Mouse (Mus musculus) MEL (cell line): ENCODE data around the gene Dynlrb2. TPM values are rescaled to one million over a fixed set of nuclear protein-coding genes. Genes with fewer than 3 reads are reported as not detected.

Experiments
- DNase-seq: peaks from one replicate; pipeline ENCODE4 v3.0.0; 2011; ENCODE audit warnings: low read depth, low spot score
- H3K27ac ChIP-seq: 2 replicates; pipeline ENCODE4 v1.5.1; 2012; ENCODE audit warnings: low read depth, mild to moderate bottlenecking, control low read depth, low read length, moderate library complexity; ENCODE audit not compliant: control insufficient read depth
- H3K27me3 ChIP-seq, 2 experiments: fragments of 150-350 bp in 1 of 2; sonication (generic) in 1 of 2; 2 replicates each; pipeline ENCODE4 v1.6.1; 2012; ENCODE audit warnings: low read length in 2 of 2, mild to moderate bottlenecking in 2 of 2, improper control_type of control experiment in 1 of 2, moderate library complexity in 1 of 2; ENCODE audit not compliant: insufficient read depth in 2 of 2, control insufficient read depth in 1 of 2
- H3K36me3 ChIP-seq, 2 experiments: 2 replicates each; pipeline ENCODE4 v1.6.1; 2012 to 2014; ENCODE audit warnings: low read length in 2 of 2, improper control_type of control experiment in 1 of 2, inconsistent platforms in 1 of 2, mild to moderate bottlenecking in 1 of 2; ENCODE audit not compliant: insufficient read depth in 2 of 2, control insufficient read depth in 1 of 2
- H3K4me1 ChIP-seq, 2 experiments: fragments of 150-350 bp in 1 of 2; sonication (generic) in 1 of 2; 2 replicates each; pipeline ENCODE4 v1.6.1; 2012; ENCODE audit warnings: low read length in 2 of 2, improper control_type of control experiment in 1 of 2, mild to moderate bottlenecking in 1 of 2; ENCODE audit not compliant: insufficient read depth in 2 of 2, control insufficient read depth in 1 of 2
- H3K4me3 ChIP-seq, 2 experiments: fragments of 150-350 bp in 1 of 2; sonication (generic) in 1 of 2; 2 replicates each; pipeline ENCODE4 v1.5.1; 2012; ENCODE audit warnings: low read depth in 2 of 2, low read length in 2 of 2, mild to moderate bottlenecking in 2 of 2, moderate library complexity in 2 of 2, control low read depth in 1 of 2, improper control_type of control experiment in 1 of 2; ENCODE audit not compliant: control insufficient read depth in 1 of 2, insufficient read depth in 1 of 2
- H3K79me2 ChIP-seq: 2 replicates; pipeline ENCODE4 v1.6.1; 2012; ENCODE audit warnings: mild to moderate bottlenecking, low read length, moderate library complexity; ENCODE audit not compliant: control insufficient read depth, poor library complexity, insufficient read depth
- H3K9ac ChIP-seq: 2 replicates; pipeline ENCODE4 v1.6.1; 2012; ENCODE audit warnings: low read depth, mild to moderate bottlenecking, control low read depth, low read length, moderate library complexity; ENCODE audit not compliant: control insufficient read depth, poor library complexity, severe bottlenecking
- H3K9me3 ChIP-seq: fragments of 150-350 bp; sonication (generic); replicated peaks from 2 replicates; pipeline ENCODE4 v1.6.1; 2012; ENCODE audit warnings: mild to moderate bottlenecking, low read length, improper control_type of control experiment, moderate library complexity; ENCODE audit not compliant: insufficient read depth
- BHLHE40 ChIP-seq: IDR thresholded peaks from 2 replicates; pipeline ENCODE4 v1.6.1; 2012; ENCODE audit warnings: low read depth, mild to moderate bottlenecking, inconsistent platforms, low read length, improper control_type of control experiment, borderline replicate concordance
- CHD1 ChIP-seq: IDR thresholded peaks from 2 replicates; pipeline ENCODE4 v1.6.1; 2012; ENCODE audit warnings: low read depth, mild to moderate bottlenecking, inconsistent platforms, low read length, improper control_type of control experiment
- CHD2 ChIP-seq: IDR thresholded peaks from 2 replicates; pipeline ENCODE4 v1.6.1; 2011; ENCODE audit warnings: low read length, improper control_type of control experiment
- E2F4 ChIP-seq: IDR thresholded peaks from 2 replicates; pipeline ENCODE4 v1.6.1; 2011; ENCODE audit warnings: low read depth, low read length, improper control_type of control experiment, borderline replicate concordance
- EP300 ChIP-seq, 2 experiments: IDR thresholded peaks; 2 replicates each; pipeline ENCODE4 v1.6.1; 2011; ENCODE audit warnings: improper control_type of control experiment in 2 of 2, low read length in 2 of 2, low read depth in 1 of 2, mild to moderate bottlenecking in 1 of 2
- ETS1 ChIP-seq: IDR thresholded peaks from 2 replicates; pipeline ENCODE4 v1.6.1; 2012; ENCODE audit warnings: low read depth, mild to moderate bottlenecking, inconsistent platforms, low read length, improper control_type of control experiment, moderate library complexity
- HCFC1 ChIP-seq: IDR thresholded peaks from 2 replicates; pipeline ENCODE4 v1.6.1; 2012; ENCODE audit warnings: low read depth, mild to moderate bottlenecking, inconsistent platforms, low read length, improper control_type of control experiment, moderate library complexity
- KAT2A ChIP-seq: conservative IDR thresholded peaks from 2 replicates; pipeline ENCODE4 v1.6.1; 2012; ENCODE audit warnings: low read depth, low read length, improper control_type of control experiment, inconsistent platforms
- MAFK ChIP-seq: IDR thresholded peaks from 2 replicates; pipeline ENCODE4 v1.6.1; 2011; ENCODE audit warnings: low read depth, mild to moderate bottlenecking, low read length, improper control_type of control experiment, borderline replicate concordance
- MAX ChIP-seq: IDR thresholded peaks from 2 replicates; pipeline ENCODE4 v1.6.1; 2011; ENCODE audit warnings: low read length, improper control_type of control experiment
- MEF2A ChIP-seq: IDR thresholded peaks from 2 replicates; pipeline ENCODE4 v1.6.1; 2014; ENCODE audit warnings: low read depth, mild to moderate bottlenecking, inconsistent platforms, low read length, improper control_type of control experiment; ENCODE audit not compliant: poor library complexity, insufficient replicate concordance, severe bottlenecking; ENCODE audit errors: extremely low read depth
- NELFE ChIP-seq: IDR thresholded peaks from 2 replicates; pipeline ENCODE4 v1.6.1; 2011; ENCODE audit warnings: low read depth, low read length, improper control_type of control experiment
- POLR2A ChIP-seq, 2 experiments: IDR thresholded peaks; 2 replicates each; pipeline ENCODE4 v1.6.1; 2011 to 2012; ENCODE audit warnings: low read length in 2 of 2, mild to moderate bottlenecking in 2 of 2, control low read depth in 1 of 2, improper control_type of control experiment in 1 of 2, low read depth in 1 of 2, moderate library complexity in 1 of 2; ENCODE audit not compliant: control insufficient read depth in 1 of 2, insufficient read depth in 1 of 2, poor library complexity in 1 of 2
- POLR2AphosphoS2 ChIP-seq: IDR thresholded peaks from 2 replicates; pipeline ENCODE4 v1.6.1; 2011; ENCODE audit warnings: low read length, improper control_type of control experiment
- POLR2AphosphoS5 ChIP-seq: IDR thresholded peaks from 2 replicates; pipeline ENCODE4 v1.6.1; 2012; ENCODE audit warnings: low read depth, borderline replicate concordance, mild to moderate bottlenecking, inconsistent platforms, low read length, moderate library complexity, mixed read lengths
- RAD21 ChIP-seq: IDR thresholded peaks from 2 replicates; pipeline ENCODE4 v1.6.1; 2011; ENCODE audit warnings: mild to moderate bottlenecking, low read depth, low read length, improper control_type of control experiment
- RCOR1 ChIP-seq: IDR thresholded peaks from 2 replicates; pipeline ENCODE4 v1.6.1; 2012; ENCODE audit warnings: low read depth, mild to moderate bottlenecking, inconsistent platforms, low read length, improper control_type of control experiment
- SIN3A ChIP-seq: IDR thresholded peaks from 2 replicates; pipeline ENCODE4 v1.6.1; 2012; ENCODE audit warnings: low read length, improper control_type of control experiment, inconsistent platforms
- TAL1 ChIP-seq: IDR thresholded peaks from 2 replicates; pipeline ENCODE4 v1.6.1; 2012; ENCODE audit warnings: mild to moderate bottlenecking, inconsistent platforms, low read length, moderate library complexity, mixed read lengths
- TCF12 ChIP-seq: IDR thresholded peaks from 2 replicates; pipeline ENCODE4 v1.6.1; 2014; ENCODE audit warnings: low read depth, mild to moderate bottlenecking, inconsistent platforms, low read length, improper control_type of control experiment, moderate library complexity
- ZC3H11A ChIP-seq: IDR thresholded peaks from 2 replicates; pipeline ENCODE4 v1.6.1; 2012; ENCODE audit warnings: low read depth, mild to moderate bottlenecking, inconsistent platforms, low read length, improper control_type of control experiment
- ZKSCAN1 ChIP-seq: IDR thresholded peaks from 2 replicates; pipeline ENCODE4 v1.6.1; 2012; ENCODE audit warnings: low read depth, mild to moderate bottlenecking, inconsistent platforms, low read length, improper control_type of control experiment, moderate library complexity
- ZMIZ1 ChIP-seq: IDR thresholded peaks from 2 replicates; pipeline ENCODE4 v1.6.1; 2012; ENCODE audit warnings: low read depth, mild to moderate bottlenecking, inconsistent platforms, low read length, improper control_type of control experiment, moderate library complexity
- polyA plus RNA-seq, 2 experiments: library from polyadenylated mRNA; stranded (reverse) in 1 of 2; unstranded in 1 of 2; fragments of >175 nt in 1 of 2; fragments of >200 nt in 1 of 2; gene quantifications; 2 replicates each; pipeline versions ENCODE4 v1.2.1 to v1.2.4; 2012; ENCODE audit warnings: low replicate concordance in 2 of 2, low read depth in 1 of 2; ENCODE audit not compliant: insufficient read length in 2 of 2, insufficient read depth in 1 of 2, missing spikeins in 1 of 2
- total RNA-seq: library from RNA; depleted of rRNA; stranded (reverse); fragments of 300-350 nt; gene quantifications from 2 replicates; pipeline ENCODE4 v1.2.3, GENCODE M21; 2012

The Dynlrb2 gene
- total and polyA plus RNA-seq, 3 experiments = not detected

GRCm38 (mm10) chr8:116519676-116520075, 14.9 kb downstream of the Dynlrb2 start:
- TF ChIP-seq ZC3H11A (no peak), TAL1 (no peak), E2F4 (no peak), HCFC1 (no peak), ZMIZ1 (no peak), MAX (no peak), SIN3A (no peak), ETS1 (no peak), BHLHE40 (no peak)
- Histone ChIP-seq H3K9me3 (no peaks in the 10 kb centered on the region), H3K27ac (no peak overlapping the region), H3K27me3 (no peaks in the 10 kb centered on the region), H3K79me2 (no peaks in the 10 kb centered on the region), H3K4me1 (no peaks in the 10 kb centered on the region), H3K9ac (no peak overlapping the region), H3K4me3 (no peak overlapping the region), H3K36me3 (no peaks in the 10 kb centered on the region)
- DNase-seq = no peak

- H3K4me1 ChIP-seq = no peaks in the 10 kb centered on the region
- no peak overlapping the region for H3K9ac ChIP-seq
- no peak overlapping the region for H3K4me3 ChIP-seq
- H3K27ac ChIP-seq = no peak overlapping the region
- no peaks in the 10 kb centered on the region for H3K27me3 ChIP-seq
- H3K79me2 ChIP-seq = no peaks in the 10 kb centered on the region
- no peaks in the 10 kb centered on the region for H3K36me3 ChIP-seq
- H3K9me3 ChIP-seq = no peaks in the 10 kb centered on the region
- no peak for DNase-seq
- no peak for TF ChIP-seq POLR2A (IDR thresholded peaks at IDR 0.05; ENCODE audit: control insufficient read depth in 1 of 2, insufficient read depth in 1 of 2, low read depth in 1 of 2, low read length in 2 of 2, poor library complexity in 1 of 2)
- TF ChIP-seq SIN3A = no peak
- TF ChIP-seq MEF2A = no peak
- TF ChIP-seq ETS1 = no peak
- no peak for TF ChIP-seq ZMIZ1
- TF ChIP-seq ZKSCAN1 = no peak
- no peak for TF ChIP-seq MAFK
- no peak for TF ChIP-seq EP300 (IDR thresholded peaks at IDR 0.05; ENCODE audit: low read depth in 1 of 2, low read length in 2 of 2)
- no peak for TF ChIP-seq CHD1
- TF ChIP-seq POLR2AphosphoS2 = no peak
- no peak for TF ChIP-seq NELFE
- TF ChIP-seq MAX = no peak
- TF ChIP-seq RAD21 = no peak
- TF ChIP-seq POLR2AphosphoS5 = no peak
- no peak for TF ChIP-seq TCF12
- TF ChIP-seq TAL1 = no peak
- no peak for TF ChIP-seq KAT2A
- TF ChIP-seq RCOR1 = no peak
- no peak for TF ChIP-seq CHD2
- TF ChIP-seq, all 39 proteins: peak for 0
Observed at GRCm38 (mm10) chr8:116521208-116521607, 16.4 kb downstream of the Dynlrb2 start.
